Mouse (Mus musculus) limb, embryonic 12.5 days (tissue): ENCODE data around the gene Sugp1. TPM values are rescaled to one million over a fixed set of nuclear protein-coding genes. Genes with fewer than 3 reads are reported as not detected.

ENCODE experiments used
- ATAC-seq: fragments of 200-750 bp; cut with Nextera tagmentation; 2 replicates; pipeline ENCODE4 v1.8.0; 2017; ENCODE audit warnings: low read depth, moderate TSS enrichment; ENCODE audit not compliant: insufficient number of reproducible peaks, insufficient read depth, low FRiP score, low TSS enrichment
- H3K27ac ChIP-seq: fragments of 300-500 bp; sonication (generic); 2 replicates; pipeline ENCODE4 v1.5.1; 2016; ENCODE audit warnings: mild to moderate bottlenecking, moderate library complexity
- H3K27me3 ChIP-seq: fragments of 300-500 bp; sonication (generic); 2 replicates; pipeline ENCODE4 v1.6.1; 2016; ENCODE audit warnings: mild to moderate bottlenecking, moderate library complexity
- H3K36me3 ChIP-seq: fragments of 300-500 bp; sonication (generic); 2 replicates; pipeline ENCODE4 v1.6.1; 2016; ENCODE audit warnings: mild to moderate bottlenecking, moderate library complexity
- H3K4me1 ChIP-seq: fragments of 300-500 bp; sonication (generic); replicated peaks from 2 replicates; pipeline ENCODE4 v1.6.1; 2016
- H3K4me2 ChIP-seq: fragments of 300-500 bp; sonication (generic); 2 replicates; pipeline ENCODE4 v1.6.1; 2016; ENCODE audit warnings: mild to moderate bottlenecking, moderate library complexity
- H3K4me3 ChIP-seq: fragments of 300-500 bp; sonication (generic); replicated peaks from 2 replicates; pipeline ENCODE4 v1.5.1; 2016; ENCODE audit warnings: mild to moderate bottlenecking
- H3K9ac ChIP-seq: fragments of 300-500 bp; sonication (generic); replicated peaks from 2 replicates; pipeline ENCODE4 v1.6.1; 2016; ENCODE audit warnings: mild to moderate bottlenecking, moderate library complexity
- H3K9me3 ChIP-seq: fragments of 300-500 bp; sonication (generic); 2 replicates; pipeline ENCODE4 v1.6.1; 2016; ENCODE audit warnings: mild to moderate bottlenecking, moderate library complexity
- WGBS: fragments of 180-500 bp; shearing (Covaris S2); methylation state at CpG from one replicate; pipeline ENCODE4 v1.1.7; 2016; 5-methylcytosine and 5-hydroxymethylcytosine counted together
- polyA plus RNA-seq: library from polyadenylated mRNA; unstranded; fragments of >200 nt; fragmentation: Nextera tagmentation; extraction: Ambion mirVana; gene quantifications from 2 replicates; pipeline ENCODE4 v1.2.1, GENCODE M21; 2016

Gene Sugp1
- polyA plus RNA-seq, 1 experiment from 2014 or later: 58.9 TPM

GRCm38 (mm10) chr8:70087237-70087636, 44.6 kb downstream of the Sugp1 start:
- 0 out of 2 replicates have a peak overlapping the region, but pooled peaks have one; percentile 44 for H3K4me3 ChIP-seq
- no peak overlapping the region for H3K4me2 ChIP-seq

GRCm38 (mm10) chr8:70087836-70088650, 45.4 kb downstream of the Sugp1 start:
- peak overlapping the region; percentile 44 for H3K4me3 ChIP-seq
- peak overlapping the region; percentile 57 for H3K9ac ChIP-seq
- H3K27me3 ChIP-seq: peaks cover 93% of the 10 kb centered on the region
- WGBS: 5% methylated on average over 56 of the region's 56 CpGs
- H3K9me3 ChIP-seq: no peaks in the 10 kb centered on the region
- H3K36me3 ChIP-seq: no peaks in the 10 kb centered on the region
- peak overlapping the region; percentile 80 for H3K4me2 ChIP-seq
- H3K4me1 ChIP-seq: peaks cover 24% of the 10 kb centered on the region
- H3K27ac ChIP-seq: no peak overlapping the region
- peak; percentile 69 for ATAC-seq

More at GRCm38 (mm10) chr8:70087237-70087636, 44.6 kb downstream of the Sugp1 start:
- no peaks in the 10 kb centered on the region for H3K36me3 ChIP-seq
- no peak overlapping the region for H3K27ac ChIP-seq
- H3K27me3 ChIP-seq: peaks cover 100% of the 10 kb centered on the region
- ATAC-seq: no peak
- H3K9ac ChIP-seq: no peak overlapping the region
- 5% methylated on average over 7 of the region's 7 CpGs for WGBS
- no peaks in the 10 kb centered on the region for H3K9me3 ChIP-seq
- H3K4me1 ChIP-seq: peaks cover 24% of the 10 kb centered on the region

- H3K9me3 ChIP-seq: no peaks in the 10 kb centered on the region
- no peak for ATAC-seq
- no peaks in the 10 kb centered on the region for H3K36me3 ChIP-seq
- peaks cover 10% of the 10 kb centered on the region for H3K4me1 ChIP-seq
- no peak overlapping the region for H3K27ac ChIP-seq
- peaks cover 92% of the 10 kb centered on the region for H3K27me3 ChIP-seq
- no peak overlapping the region for H3K4me2 ChIP-seq
- no peak overlapping the region for H3K9ac ChIP-seq
- WGBS: 64% methylated on average over 9 of the region's 9 CpGs
- H3K4me3 ChIP-seq: no peak overlapping the region
Measured at GRCm38 (mm10) chr8:70089296-70089960, 46.8 kb downstream of the Sugp1 start.

- no peaks in the 10 kb centered on the region for H3K36me3 ChIP-seq
- H3K4me3 ChIP-seq: no peak overlapping the region
- H3K4me2 ChIP-seq: no peak overlapping the region
- H3K27me3 ChIP-seq: peaks cover 63% of the 10 kb centered on the region
- H3K9ac ChIP-seq: no peak overlapping the region
- WGBS: 42% methylated on average over 8 of the region's 8 CpGs
- no peak overlapping the region for H3K27ac ChIP-seq
- H3K4me1 ChIP-seq: peaks cover 5% of the 10 kb centered on the region; the same call in 1 of the 2 replicates
- ATAC-seq: no peak
- H3K9me3 ChIP-seq: peaks cover 2% of the 10 kb centered on the region; the same call in 1 of the 2 replicates
Measured at GRCm38 (mm10) chr8:70092786-70093185, 50.2 kb downstream of the Sugp1 start.

- H3K27me3 ChIP-seq: peaks cover 18% of the 10 kb centered on the region
- no peak overlapping the region for H3K27ac ChIP-seq
- no peak overlapping the region for H3K4me3 ChIP-seq
- H3K4me2 ChIP-seq: no peak overlapping the region
- H3K36me3 ChIP-seq: no peaks in the 10 kb centered on the region
- 73% methylated on average over 8 of the region's 8 CpGs for WGBS
- H3K9me3 ChIP-seq: peaks cover 5% of the 10 kb centered on the region; the same call in 1 of the 2 replicates
- H3K4me1 ChIP-seq: no peaks in the 10 kb centered on the region
- no peak for ATAC-seq
- no peak overlapping the region for H3K9ac ChIP-seq
Measured at GRCm38 (mm10) chr8:70099276-70099675, 56.7 kb downstream of the Sugp1 start.

GRCm38 (mm10) chr8:70100241-70100640, 57.6 kb downstream of the Sugp1 start:
- Histone ChIP-seq H3K9me3 (peaks cover 5% of the 10 kb centered on the region; the same call in 1 of the 2 replicates), H3K27me3 (peaks cover 21% of the 10 kb centered on the region), H3K27ac (no peak overlapping the region), H3K36me3 (no peaks in the 10 kb centered on the region), H3K4me3 (no peak overlapping the region), H3K4me1 (no peaks in the 10 kb centered on the region), H3K9ac (0 out of 2 replicates have a peak overlapping the region, but pooled peaks have one; percentile 0), H3K4me2 (no peak overlapping the region)
- WGBS: 84% methylated on average over 8 of the region's 8 CpGs
- ATAC-seq: no peak

- Histone ChIP-seq H3K4me3 (no peak overlapping the region), H3K36me3 (no peaks in the 10 kb centered on the region), H3K4me2 (no peak overlapping the region), H3K4me1 (no peaks in the 10 kb centered on the region), H3K27ac (no peak overlapping the region), H3K9ac (no peak overlapping the region), H3K27me3 (peaks cover 43% of the 10 kb centered on the region), H3K9me3 (no peaks in the 10 kb centered on the region)
- WGBS: 20% methylated on average over 6 of the region's 6 CpGs
- ATAC-seq: no peak
Measured at GRCm38 (mm10) chr8:70104506-70104905, 61.9 kb downstream of the Sugp1 start.

GRCm38 (mm10) chr8:70104922-70105321, 62.3 kb downstream of the Sugp1 start:
- no peak for ATAC-seq
- Histone ChIP-seq H3K4me1 (no peaks in the 10 kb centered on the region), H3K36me3 (no peaks in the 10 kb centered on the region), H3K9me3 (no peaks in the 10 kb centered on the region), H3K4me2 (no peak overlapping the region), H3K27ac (no peak overlapping the region), H3K4me3 (no peak overlapping the region), H3K9ac (no peak overlapping the region), H3K27me3 (peaks cover 43% of the 10 kb centered on the region)
- WGBS: 81% methylated on average over 7 of the region's 7 CpGs

GRCm38 (mm10) chr8:70110451-70110850, 67.8 kb downstream of the Sugp1 start:
- Histone ChIP-seq H3K4me1 (peaks cover 6% of the 10 kb centered on the region), H3K9me3 (no peaks in the 10 kb centered on the region), H3K36me3 (no peaks in the 10 kb centered on the region), H3K4me3 (no peak overlapping the region), H3K4me2 (no peak overlapping the region), H3K27me3 (peaks cover 89% of the 10 kb centered on the region), H3K9ac (no peak overlapping the region), H3K27ac (no peak overlapping the region)
- WGBS: 82% methylated on average over 2 of the region's 2 CpGs
- no peak for ATAC-seq

GRCm38 (mm10) chr8:70111192-70111795, 68.7 kb downstream of the Sugp1 start:
- 0 out of 2 replicates have a peak overlapping the region, but pooled peaks have one; percentile 13 for H3K4me3 ChIP-seq

More at GRCm38 (mm10) chr8:70111192-70111795, 68.7 kb downstream of the Sugp1 start:
- no peaks in the 10 kb centered on the region for H3K36me3 ChIP-seq
- H3K27me3 ChIP-seq: peaks cover 92% of the 10 kb centered on the region
- H3K4me2 ChIP-seq: peak overlapping the region; percentile 24
- H3K9me3 ChIP-seq: no peaks in the 10 kb centered on the region
- H3K9ac ChIP-seq: no peak overlapping the region
- H3K27ac ChIP-seq: no peak overlapping the region
- peaks cover 6% of the 10 kb centered on the region for H3K4me1 ChIP-seq
- no peak for ATAC-seq
- WGBS: 47% methylated on average over 23 of the region's 23 CpGs
